Mouse (Mus musculus) intestine, embryonic 14.5 days (tissue): ENCODE data around the gene Irf2. TPM values are rescaled to one million over a fixed set of nuclear protein-coding genes. Genes with fewer than 3 reads are reported as not detected.
A peak's percentile ranks its signal among the peaks of the same experiment; 100 is the strongest.

Experiments used
- ATAC-seq: fragments of 200-750 bp; cut with Nextera tagmentation; replicated peaks from 2 replicates; pipeline ENCODE4 v1.8.0; 2017; ENCODE audit warnings: low read depth, moderate number of reproducible peaks, moderate TSS enrichment, moderate library complexity; ENCODE audit not compliant: low FRiP score, low TSS enrichment
- DNase-seq: peaks from one replicate; pipeline ENCODE4 v3.0.0-alpha.2; 2018; ENCODE audit warnings: low spot score
- H3K27ac ChIP-seq: fragments of 300-500 bp; sonication (generic); 2 replicates; pipeline ENCODE4 v1.5.1; 2014; ENCODE audit warnings: low read depth, mild to moderate bottlenecking, control low read depth
- H3K27me3 ChIP-seq: fragments of 300-500 bp; sonication (generic); replicated peaks from 2 replicates; pipeline ENCODE4 v1.6.1; 2014; ENCODE audit warnings: low read length, control low read depth; ENCODE audit not compliant: control insufficient read depth, insufficient read depth
- H3K36me3 ChIP-seq: fragments of 300-500 bp; sonication (generic); 2 replicates; pipeline ENCODE4 v1.6.1; 2014; ENCODE audit warnings: low read length, control low read depth; ENCODE audit not compliant: control insufficient read depth, insufficient read depth
- H3K4me1 ChIP-seq: fragments of 300-500 bp; sonication (generic); replicated peaks from 2 replicates; pipeline ENCODE4 v1.6.1; 2014; ENCODE audit warnings: low read length, control low read depth, mixed read lengths; ENCODE audit not compliant: control insufficient read depth, insufficient read depth
- H3K4me2 ChIP-seq: fragments of 300-500 bp; sonication (generic); 2 replicates; pipeline ENCODE4 v1.6.1; 2014; ENCODE audit warnings: low read length
- H3K4me3 ChIP-seq: fragments of 300-500 bp; sonication (generic); 2 replicates; pipeline ENCODE4 v1.5.1; 2014; ENCODE audit warnings: low read depth, low read length, control low read depth, mixed read lengths
- H3K9ac ChIP-seq: fragments of 300-500 bp; sonication (generic); 2 replicates; pipeline ENCODE4 v1.6.1; 2014; ENCODE audit warnings: mild to moderate bottlenecking, low read length
- H3K9me3 ChIP-seq: fragments of 300-500 bp; sonication (generic); 2 replicates; pipeline ENCODE4 v1.6.1; 2016; ENCODE audit warnings: low read length, control low read depth; ENCODE audit not compliant: control insufficient read depth
- WGBS: fragments of 180-500 bp; shearing (Covaris S2); extraction: QIAGEN DNeasy Blood & Tissue Kit; methylation state at CpG from one replicate; pipeline ENCODE4 v1.1.7; 2014; 5-methylcytosine and 5-hydroxymethylcytosine counted together
- polyA plus RNA-seq: library from polyadenylated mRNA; unstranded; fragments of >200 nt; fragmentation: Nextera tagmentation; extraction: Ambion mirVana; gene quantifications from 2 replicates; pipeline ENCODE4 v1.2.1, GENCODE M21; 2014

The Irf2 gene
- polyA plus RNA-seq, 1 experiment from 2014 or later: 25.4 TPM

DNA sequence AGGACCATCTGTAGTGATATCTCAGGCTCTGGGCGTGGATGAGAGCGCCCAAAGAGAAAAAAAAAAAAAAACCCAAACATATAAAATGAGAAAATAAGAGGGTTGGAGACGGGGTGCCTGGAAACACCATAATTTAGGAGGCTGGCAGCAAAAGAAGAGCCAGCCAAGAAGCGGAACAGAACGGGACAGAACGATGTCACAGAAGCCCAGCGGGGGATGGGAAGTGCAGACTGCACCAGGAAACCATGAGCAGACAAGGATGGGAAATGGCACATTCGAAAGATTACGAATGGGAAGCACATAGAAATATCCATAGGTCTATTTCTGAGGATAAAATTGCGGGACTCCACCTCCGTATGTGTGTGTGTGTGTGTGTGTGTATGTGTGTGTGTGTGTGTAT lies 4.0 kb upstream of the Irf2 start:
- H3K36me3 ChIP-seq: no peaks in the 10 kb centered on the region
- no peak overlapping the region for H3K4me2 ChIP-seq
- no peak overlapping the region for H3K4me3 ChIP-seq
- H3K9me3 ChIP-seq: no peaks in the 10 kb centered on the region; the same call in 1 of the 2 replicates
- whole genome bisulfite sequencing: 78% methylated on average over 11 of the region's 11 CpGs
- H3K9ac ChIP-seq: no peak overlapping the region
- no peaks in the 10 kb centered on the region; the same call in 1 of the 2 replicates for H3K4me1 ChIP-seq
- DNase-seq: no peak
- no peak overlapping the region for H3K27ac ChIP-seq
- H3K27me3 ChIP-seq: no peaks in the 10 kb centered on the region
- ATAC-seq: no peak

DNA sequence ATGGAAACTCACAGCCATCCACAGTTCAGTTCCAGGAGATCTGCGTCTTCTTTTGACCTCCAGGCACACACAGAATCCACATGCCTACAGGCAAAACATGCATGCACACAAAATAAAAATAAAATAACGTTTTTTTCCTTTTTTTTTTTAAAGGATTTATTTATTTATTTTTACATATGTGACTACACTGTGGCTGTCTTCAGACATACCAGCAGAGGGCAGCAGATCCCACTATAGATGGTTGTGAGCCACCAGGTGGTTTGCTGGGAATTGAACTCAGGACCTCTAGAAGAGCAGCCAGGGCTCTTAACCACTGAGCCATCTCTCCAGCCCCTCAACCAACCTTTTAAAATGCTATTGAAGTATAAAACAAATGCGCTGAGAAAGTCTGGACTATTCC lies 3.3 kb upstream of the Irf2 start:
- H3K4me1 ChIP-seq: no peaks in the 10 kb centered on the region; the same call in 1 of the 2 replicates
- H3K9me3 ChIP-seq: no peaks in the 10 kb centered on the region; the same call in 1 of the 2 replicates
- no peaks in the 10 kb centered on the region for H3K36me3 ChIP-seq
- DNase-seq: no peak
- H3K27me3 ChIP-seq: no peaks in the 10 kb centered on the region
- no peak overlapping the region for H3K9ac ChIP-seq
- H3K4me2 ChIP-seq: no peak overlapping the region
- 77% methylated on average over 3 of the region's 3 CpGs for WGBS
- no peak overlapping the region for H3K27ac ChIP-seq
- no peak for ATAC-seq
- H3K4me3 ChIP-seq: no peak overlapping the region

DNA sequence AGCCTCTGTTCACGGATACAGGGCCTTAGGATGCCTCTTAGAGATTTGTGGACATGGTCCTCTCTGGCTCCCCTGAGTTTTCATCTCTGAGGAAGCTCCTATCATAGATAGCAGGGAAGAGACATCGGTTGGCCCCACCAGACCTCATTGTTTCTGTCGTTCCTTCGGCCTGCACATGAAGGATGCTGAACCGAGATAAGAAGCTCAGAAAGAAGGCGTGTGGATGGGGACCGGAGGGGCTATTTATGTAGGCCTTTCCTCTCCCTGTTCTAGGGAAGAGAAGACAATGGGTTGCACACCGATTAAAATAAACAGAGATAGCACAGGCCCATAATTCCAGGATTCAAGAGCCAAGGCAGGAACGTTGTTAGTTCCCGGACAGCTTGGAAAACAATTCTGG lies 2.1 kb upstream of the Irf2 start:
- Histone ChIP-seq H3K27ac (no peak overlapping the region), H3K4me3 (no peak overlapping the region), H3K4me1 (peaks cover 9% of the 10 kb centered on the region), H3K9ac (no peak overlapping the region), H3K9me3 (no peaks in the 10 kb centered on the region; the same call in 1 of the 2 replicates), H3K36me3 (no peaks in the 10 kb centered on the region), H3K4me2 (no peak overlapping the region), H3K27me3 (no peaks in the 10 kb centered on the region)
- ATAC-seq (no peak), DNase-seq (no peak)
- WGBS: 80% methylated on average over 10 of the region's 10 CpGs

DNA sequence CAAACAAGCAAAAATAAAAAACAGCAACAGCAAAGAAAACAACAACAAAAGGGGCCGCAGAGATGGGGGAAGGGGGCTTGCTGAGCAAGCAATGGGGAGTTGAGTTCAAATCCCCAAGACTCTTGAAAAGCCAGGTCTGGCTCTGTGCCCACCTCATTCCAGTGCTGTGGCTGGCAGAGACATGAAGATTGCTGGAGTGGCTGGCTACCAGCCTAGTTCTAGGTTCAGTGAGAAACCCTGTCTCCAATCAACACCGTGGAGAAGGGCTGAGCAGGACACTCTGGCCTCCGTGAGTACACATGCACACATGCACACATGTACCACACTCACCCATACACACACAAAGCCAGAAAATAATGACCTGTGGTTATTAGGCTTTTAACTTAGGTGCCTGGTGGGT lies 1.6 kb upstream of the Irf2 start:
- no peak for ATAC-seq
- H3K36me3 ChIP-seq: no peaks in the 10 kb centered on the region
- no peaks in the 10 kb centered on the region; the same call in 1 of the 2 replicates for H3K9me3 ChIP-seq
- H3K4me1 ChIP-seq: peaks cover 14% of the 10 kb centered on the region
- no peak overlapping the region for H3K27ac ChIP-seq
- no peak for DNase-seq
- no peak overlapping the region; the same call in 1 of the 2 replicates for H3K4me2 ChIP-seq
- no peaks in the 10 kb centered on the region for H3K27me3 ChIP-seq
- peak overlapping the region; percentile 80; the same call in 1 of the 2 replicates for H3K4me3 ChIP-seq
- no peak overlapping the region for H3K9ac ChIP-seq
- WGBS: 78% methylated on average over 3 of the region's 3 CpGs

DNA sequence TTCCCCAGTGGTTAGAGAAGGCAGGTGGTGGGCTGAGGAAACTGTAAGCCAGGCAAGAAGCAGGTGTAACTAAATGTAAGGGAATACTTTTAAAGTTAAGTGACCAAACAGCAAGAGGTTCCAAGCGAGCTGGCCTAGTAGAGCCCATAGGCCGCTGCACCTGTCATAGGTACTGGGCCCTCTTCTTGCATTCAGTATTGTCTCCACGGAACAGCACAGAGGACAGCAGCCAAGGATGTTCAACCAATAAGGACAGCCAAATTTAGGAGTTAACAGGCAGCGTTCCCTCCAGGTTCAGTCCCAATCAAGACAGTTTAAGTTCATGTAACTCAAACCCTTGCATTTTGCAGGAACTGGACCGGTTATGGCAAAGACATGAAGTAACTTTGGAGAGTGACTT lies 931 bp upstream of the Irf2 start:
- Histone ChIP-seq H3K27ac (peak overlapping the region; percentile 85; the same call in 1 of the 2 replicates), H3K4me1 (peaks cover 14% of the 10 kb centered on the region), H3K4me3 (peak overlapping the region; percentile 80), H3K9me3 (no peaks in the 10 kb centered on the region; the same call in 1 of the 2 replicates), H3K36me3 (no peaks in the 10 kb centered on the region), H3K27me3 (no peaks in the 10 kb centered on the region), H3K4me2 (peak overlapping the region; percentile 54), H3K9ac (no peak overlapping the region)
- DNase-seq (no peak), ATAC-seq (no peak)
- 43% methylated on average over 5 of the region's 5 CpGs for WGBS

DNA sequence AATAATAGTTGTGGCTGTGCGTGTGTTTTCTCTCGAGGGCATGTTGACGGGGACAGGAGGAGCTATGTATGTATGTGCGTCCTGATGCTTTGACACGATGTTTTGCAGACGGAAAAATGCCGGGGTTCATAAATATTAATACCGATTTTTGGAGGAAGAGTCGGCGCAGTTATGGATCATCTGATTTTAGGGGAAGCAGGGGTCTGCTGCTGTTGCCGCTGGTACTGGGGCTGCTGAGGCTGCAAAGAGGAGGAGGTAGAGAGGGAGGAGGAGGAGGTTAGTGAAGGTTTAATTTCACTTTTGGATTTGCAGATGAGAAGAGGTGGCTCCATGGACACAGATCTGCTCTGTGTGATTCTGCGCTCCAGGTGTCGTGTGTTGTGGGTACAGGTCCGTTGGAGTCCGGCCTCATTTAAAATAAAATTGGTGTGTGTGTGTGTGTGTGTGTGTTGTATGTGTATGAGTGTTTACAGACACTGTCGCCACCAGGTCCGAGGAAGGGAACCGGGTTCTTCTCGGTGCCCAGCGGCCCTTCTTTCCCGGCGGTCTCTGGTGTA lies 502 bp downstream of the Irf2 start:
- H3K4me3 ChIP-seq: peak overlapping the region; percentile 80
- H3K9ac ChIP-seq: peak overlapping the region; percentile 72
- DNase-seq (peak; percentile 77), ATAC-seq (peak; percentile 0; the same call in 1 of the 2 replicates)
- no peaks in the 10 kb centered on the region; the same call in 1 of the 2 replicates for H3K9me3 ChIP-seq
- H3K27me3 ChIP-seq: no peaks in the 10 kb centered on the region
- peak overlapping the region; percentile 85 for H3K27ac ChIP-seq
- H3K36me3 ChIP-seq: no peaks in the 10 kb centered on the region
- peak overlapping the region; percentile 54 for H3K4me2 ChIP-seq
- peaks cover 14% of the 10 kb centered on the region for H3K4me1 ChIP-seq
- WGBS: under 1% methylated on average over 22 of the region's 22 CpGs

DNA sequence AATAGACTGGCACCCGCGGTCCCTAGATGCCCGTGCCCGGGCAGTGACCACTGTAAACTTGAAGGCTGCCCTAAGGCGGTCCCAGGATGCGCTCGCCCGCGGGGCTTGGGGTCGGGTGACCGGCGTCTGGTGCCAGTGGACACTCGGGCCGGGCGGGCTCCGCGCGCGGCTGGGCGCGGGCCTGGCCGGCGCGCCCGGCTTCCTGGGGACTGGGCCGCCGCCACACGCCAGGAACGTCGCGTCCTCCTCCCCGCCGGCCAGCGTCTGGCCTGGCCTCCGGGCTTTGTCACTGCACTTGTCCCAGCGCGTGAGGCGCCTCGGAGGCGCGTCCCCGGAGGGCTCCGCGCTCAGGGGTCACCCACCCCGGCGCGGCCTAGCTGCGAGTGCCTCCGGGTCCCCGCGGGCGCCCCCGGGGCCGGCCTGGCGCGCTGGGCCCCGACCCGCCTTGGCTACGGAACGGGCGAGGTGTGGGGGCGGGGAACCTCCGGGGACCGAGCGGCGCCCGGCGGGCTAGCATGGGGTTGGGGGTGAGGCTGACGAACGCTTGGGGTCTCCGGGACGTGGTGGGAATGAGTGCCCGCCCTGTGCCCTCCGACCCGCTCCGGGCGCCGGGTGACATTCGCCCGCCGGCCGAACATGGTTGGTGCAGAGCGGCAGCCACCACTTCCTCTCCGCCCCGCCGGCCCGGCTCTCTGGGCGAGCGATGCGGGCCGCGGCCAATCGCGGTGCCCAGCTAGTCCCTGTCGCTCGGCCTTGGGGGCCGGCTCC lies 1.2 kb downstream of the Irf2 start:
- H3K36me3 ChIP-seq: no peaks in the 10 kb centered on the region
- under 1% methylated on average over 89 of the region's 97 CpGs for WGBS
- H3K27ac ChIP-seq: peak overlapping the region; percentile 85
- H3K4me2 ChIP-seq: peak overlapping the region; percentile 54
- peak overlapping the region; percentile 80 for H3K4me3 ChIP-seq
- ATAC-seq (peak; percentile 70), DNase-seq (peak; percentile 83)
- no peaks in the 10 kb centered on the region; the same call in 1 of the 2 replicates for H3K9me3 ChIP-seq
- peaks cover 14% of the 10 kb centered on the region for H3K4me1 ChIP-seq
- peak overlapping the region; percentile 72 for H3K9ac ChIP-seq
- no peaks in the 10 kb centered on the region for H3K27me3 ChIP-seq

DNA sequence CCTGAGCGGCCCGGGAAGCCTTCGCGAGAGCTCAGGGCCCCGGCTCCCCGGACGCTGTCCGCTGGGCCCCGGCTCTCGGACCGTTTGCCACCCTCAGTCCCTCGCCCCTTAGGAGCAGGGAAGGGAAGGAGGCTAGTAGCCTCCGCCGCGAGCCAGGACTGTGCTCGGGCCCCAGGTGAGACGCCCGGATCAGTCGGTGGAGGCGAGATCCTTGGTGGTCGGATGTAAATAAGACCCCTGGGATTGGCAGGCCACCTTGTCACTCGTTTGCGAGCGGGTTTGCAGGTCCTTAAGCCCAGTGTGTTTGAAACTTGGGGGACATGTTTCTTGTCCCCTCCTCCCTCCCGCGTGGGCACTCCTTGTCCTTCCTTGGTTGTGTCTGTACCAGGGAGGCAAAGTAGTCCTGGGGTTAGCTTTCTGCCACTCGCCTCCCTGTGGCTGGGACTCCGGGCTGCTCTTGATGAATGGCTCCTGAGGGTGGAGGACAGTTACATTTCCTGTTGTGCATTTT lies 1.8 kb downstream of the Irf2 start:
- no peaks in the 10 kb centered on the region; the same call in 1 of the 2 replicates for H3K9me3 ChIP-seq
- H3K4me3 ChIP-seq: peak overlapping the region; percentile 80
- H3K9ac ChIP-seq: peak overlapping the region; percentile 72
- H3K36me3 ChIP-seq: no peaks in the 10 kb centered on the region
- H3K27ac ChIP-seq: peak overlapping the region; percentile 85
- H3K4me2 ChIP-seq: peak overlapping the region; percentile 54
- no peaks in the 10 kb centered on the region for H3K27me3 ChIP-seq
- WGBS: 1% methylated on average over 28 of the region's 28 CpGs
- DNase-seq (peak; percentile 82), ATAC-seq (peak; percentile 13; the same call in 1 of the 2 replicates)
- H3K4me1 ChIP-seq: peaks cover 14% of the 10 kb centered on the region
